Mouse (Mus musculus) retina, postnatal 7 days (tissue): ENCODE data around the gene Dbh.

Source experiments
- DNase-seq: peaks from one replicate; pipeline ENCODE4 v3.0.0-alpha.2; 2012; ENCODE audit warnings: low read depth, low spot score

Gene Dbh

DNA sequence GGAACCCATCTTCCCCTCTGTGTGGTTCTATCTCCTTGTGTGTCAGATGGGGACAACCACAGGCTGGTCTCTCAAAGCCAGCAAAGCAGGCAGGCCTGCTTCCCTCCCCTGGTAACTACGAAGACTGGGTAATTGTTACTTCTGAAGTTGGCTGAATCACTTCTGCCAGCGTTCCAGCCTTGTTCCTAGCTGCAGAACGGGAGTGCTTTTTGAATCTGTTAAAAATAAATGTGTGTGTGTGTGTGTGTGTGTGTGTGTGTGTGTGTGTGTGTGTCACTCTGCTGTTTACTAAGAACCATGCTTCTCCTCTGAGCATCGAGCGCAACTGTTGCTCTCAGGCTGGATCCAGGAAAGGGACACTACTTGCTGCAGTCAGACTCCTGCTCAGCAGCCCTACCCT lies 1.2 kb upstream of the Dbh start:
- no peak for DNase-seq

DNA sequence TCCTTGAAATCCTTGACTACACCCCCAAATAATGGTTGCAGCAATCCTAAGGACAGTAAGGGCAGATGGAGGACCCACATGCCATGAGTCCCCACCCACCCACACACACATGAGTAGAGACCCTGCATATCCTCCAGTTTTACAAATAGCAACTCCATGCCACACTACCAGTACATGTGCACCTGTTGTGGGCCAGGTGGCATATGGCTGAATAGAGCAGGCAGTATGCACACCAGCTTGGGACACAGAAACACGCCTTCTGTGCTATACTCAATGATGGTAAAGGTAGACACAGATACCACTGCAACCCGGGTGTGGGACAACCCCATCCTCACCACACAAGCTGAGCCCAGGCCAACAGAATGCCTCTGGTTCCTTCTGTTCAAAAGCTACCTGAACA lies 1.0 kb downstream of the Dbh start:
- DNase-seq, result no peak

DNA sequence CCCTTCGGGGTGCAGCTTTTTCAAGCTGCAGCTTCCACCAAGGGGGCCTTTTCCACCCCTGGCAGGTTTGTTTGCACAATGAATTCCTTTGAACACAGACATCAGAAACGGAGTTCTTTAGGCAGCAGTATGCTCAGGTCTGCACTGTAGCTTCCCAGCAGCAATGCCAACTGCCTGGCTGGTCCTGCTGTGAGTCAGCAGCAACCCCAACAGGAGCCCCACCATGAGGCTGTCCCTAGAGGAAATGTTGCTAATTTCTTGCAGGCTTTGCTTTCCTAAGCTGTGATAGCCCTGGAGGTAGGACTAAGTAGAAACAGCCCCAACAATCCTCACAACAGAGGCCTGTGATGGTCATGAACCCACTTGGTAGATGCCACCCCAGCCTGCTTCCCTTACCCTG lies 2.0 kb downstream of the Dbh start:
- DNase-seq, result no peak

DNA sequence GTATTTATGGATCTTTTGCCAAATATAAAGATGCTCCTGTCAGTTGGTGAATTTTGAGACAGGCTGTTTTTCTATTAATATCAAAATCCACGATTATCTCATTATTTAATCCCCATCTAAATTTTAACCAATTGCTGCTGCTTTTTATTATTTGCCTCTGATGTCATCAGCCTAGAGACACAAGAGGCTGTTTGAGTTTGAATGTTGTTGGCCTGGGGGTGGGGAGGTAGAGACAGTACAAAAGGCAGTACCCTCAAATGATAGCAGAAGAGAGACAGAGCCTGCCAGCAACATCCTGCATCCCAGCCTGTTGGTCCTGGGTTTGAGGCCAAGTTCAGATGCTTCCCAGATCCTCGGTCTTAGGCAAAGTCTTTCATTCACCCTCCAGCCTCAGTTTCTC lies 9.2 kb downstream of the Dbh start:
- DNase-seq, result no peak

DNA sequence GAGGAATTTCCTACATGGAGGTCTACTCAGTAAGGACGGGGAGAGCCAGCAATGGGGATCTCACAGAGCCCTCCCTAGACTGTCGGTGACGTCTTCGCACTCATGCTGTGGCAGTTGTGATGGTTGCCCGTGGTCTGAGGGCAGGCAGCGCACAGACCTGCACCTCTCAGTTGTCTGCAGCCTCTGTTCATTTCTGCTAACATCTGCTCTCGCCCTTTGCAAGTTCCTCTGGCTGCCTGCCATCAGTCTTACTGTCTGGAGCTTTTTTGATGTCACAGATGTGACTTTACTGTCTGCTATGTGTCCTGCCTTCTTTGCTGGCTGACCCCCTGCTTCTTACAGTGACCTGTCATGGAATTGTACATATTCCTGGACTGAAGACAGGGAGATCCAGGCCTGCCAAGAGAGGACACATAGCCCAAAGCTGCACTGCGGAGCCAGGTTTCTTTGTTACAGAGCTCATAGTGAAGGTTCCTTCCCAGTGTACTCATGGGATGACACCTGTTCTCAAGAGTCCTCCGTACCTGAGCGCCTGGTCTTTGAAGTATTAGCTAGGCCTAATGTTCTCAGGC lies 10.7 kb downstream of the Dbh start:
- no peak for DNase-seq

DNA sequence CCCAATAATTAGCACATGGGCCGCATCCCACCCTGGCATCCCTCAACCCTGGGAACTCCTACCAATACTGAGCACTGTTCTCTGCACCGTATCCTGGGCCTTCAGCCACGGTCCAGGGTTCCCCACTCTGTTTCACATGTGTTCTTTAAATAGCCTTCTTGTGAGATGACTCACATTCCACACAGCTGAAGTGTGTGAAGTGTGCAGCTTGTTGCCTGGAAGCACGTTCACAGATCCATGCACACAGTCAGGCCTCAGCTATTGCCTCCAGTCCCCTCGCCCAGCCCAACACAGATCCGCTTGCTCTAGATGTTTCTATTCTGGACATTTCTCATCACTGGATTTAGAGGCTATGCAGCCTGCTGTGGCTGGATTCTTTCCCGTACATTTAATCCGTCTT lies 14.1 kb downstream of the Dbh start:
- DNase-seq, result no peak

DNA sequence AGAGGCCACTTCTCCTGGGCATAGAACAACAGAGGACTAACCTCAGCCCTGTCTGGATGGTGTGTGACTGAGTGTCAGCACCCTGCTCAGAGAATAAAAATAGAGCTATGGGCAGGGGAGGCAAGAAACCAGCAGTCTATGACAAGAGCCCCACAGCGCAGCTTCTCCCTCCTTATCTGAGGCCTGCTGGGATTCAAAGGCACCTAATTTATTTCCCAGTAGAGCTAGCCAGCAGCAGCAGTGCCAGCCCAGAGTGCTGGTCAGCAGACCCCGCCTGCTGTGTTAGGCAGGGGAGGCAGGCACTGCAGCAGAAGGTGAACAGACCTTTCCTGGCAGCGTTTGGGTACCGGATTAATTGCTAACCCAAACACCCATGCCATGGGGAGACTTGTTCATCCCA lies 16.9 kb downstream of the Dbh start:
- no peak for DNase-seq

DNA sequence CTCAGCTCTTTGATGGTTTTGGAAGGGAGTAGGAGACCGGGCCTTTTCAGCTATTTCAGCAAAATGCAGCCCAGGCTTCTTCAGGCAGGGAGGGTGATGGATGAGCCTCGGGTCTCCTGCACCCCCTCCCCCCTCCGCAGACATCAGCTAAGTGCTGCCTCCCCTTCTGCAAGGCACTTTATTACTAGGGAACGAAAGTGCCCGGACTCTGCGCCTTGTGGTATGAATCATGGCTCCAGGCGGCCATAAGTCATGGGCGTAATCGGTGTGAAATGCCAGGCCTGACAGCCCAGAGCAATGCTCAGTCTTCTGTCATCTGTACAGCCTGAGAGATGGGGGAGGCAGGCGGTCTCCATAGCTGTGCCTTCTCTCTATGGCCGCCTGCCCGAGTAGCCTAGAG lies 18.7 kb downstream of the Dbh start:
- DNase-seq, result no peak

DNA sequence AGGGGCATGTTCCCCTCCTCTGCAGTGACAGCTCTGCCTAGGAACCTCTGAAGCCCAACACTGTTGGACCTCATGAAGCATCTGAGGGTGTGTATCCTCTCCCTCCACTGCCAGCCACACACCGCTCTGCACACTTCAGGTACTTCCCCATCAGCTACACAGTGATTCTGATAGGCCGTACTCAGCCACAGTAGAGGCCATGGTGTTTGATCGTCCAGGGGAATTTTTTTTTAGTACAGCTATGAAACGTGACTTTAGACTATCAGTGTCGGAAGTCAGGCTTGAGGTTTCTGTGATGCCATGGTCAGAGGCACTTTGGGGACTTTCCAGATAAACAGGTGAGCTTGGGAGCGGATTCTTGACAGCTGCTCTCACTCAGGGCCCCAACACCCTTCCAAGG lies 22.5 kb downstream of the Dbh start:
- DNase-seq, result no peak

DNA sequence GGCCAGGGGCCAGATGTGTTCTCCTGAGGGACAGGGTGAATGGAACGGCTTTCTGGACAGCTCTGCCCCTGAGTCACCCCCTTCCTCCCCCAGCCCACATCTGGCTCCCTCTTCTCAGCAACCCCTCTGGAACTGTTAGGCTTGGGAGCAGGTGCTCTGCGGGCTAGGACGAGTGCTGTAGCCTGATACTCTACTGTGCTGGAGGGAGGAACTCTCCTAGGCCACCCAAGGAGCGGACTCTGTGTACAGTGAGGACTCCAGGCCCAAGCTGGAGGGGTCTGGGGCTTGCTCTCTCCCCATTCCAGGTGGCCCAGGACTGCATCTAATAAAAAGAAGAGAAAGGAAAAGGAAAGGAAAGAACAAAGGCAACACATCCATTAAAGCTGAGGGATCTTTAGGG lies 25.0 kb downstream of the Dbh start:
- DNase-seq, result no peak

DNA sequence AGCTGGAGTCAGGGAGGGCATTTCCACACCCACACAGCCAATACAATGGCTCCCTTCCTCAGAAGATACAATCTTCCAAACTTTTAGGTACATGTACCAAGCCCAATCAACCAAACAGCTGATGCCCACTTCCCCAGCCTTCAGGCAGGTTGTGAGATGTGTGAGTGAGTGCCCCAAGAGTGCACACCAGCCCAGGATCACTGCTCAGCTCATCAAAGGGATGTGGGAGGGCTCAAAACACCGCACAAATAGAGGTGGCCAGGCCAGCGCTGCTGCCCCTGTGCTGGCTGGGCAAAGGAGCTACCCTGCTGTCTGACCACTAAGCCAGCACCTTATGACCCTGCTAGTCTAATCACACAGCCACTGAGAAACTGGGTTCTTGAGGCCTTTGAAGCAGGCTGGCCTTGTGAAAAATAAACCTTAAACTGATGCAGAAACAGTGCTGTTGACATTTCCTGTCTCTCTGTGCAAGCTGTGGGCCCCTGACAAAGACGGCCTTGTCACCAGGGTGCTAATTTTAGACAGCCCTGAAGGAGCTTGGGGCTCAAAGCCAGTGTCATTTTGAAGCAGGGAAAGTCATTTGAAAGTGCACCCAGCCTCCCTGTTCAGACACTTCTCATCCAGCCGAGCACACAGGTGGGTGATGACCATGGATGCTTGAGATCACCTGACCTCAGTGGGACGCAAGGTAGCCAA lies 33.7 kb downstream of the Dbh start:
- DNase-seq, result no peak

DNA sequence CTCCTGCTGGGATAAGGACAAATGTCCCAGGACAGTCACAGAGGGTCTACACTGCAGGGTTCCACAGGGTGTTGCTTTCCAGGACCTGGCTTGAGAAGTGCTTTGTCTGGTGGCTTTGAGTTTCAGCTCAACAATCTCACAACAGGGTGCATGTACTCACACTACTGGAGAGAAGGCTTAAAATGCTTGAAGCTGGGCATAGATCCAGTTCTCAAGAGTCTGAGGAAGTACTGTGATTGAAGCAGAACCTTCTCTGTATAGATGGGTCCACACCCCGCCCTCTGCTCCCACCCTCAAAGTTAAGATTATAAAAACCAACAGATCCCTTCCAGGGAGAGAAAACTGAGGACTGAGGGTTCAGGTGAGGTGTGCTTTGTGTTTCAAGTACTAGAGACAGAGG lies 35.6 kb downstream of the Dbh start:
- no peak for DNase-seq

DNA sequence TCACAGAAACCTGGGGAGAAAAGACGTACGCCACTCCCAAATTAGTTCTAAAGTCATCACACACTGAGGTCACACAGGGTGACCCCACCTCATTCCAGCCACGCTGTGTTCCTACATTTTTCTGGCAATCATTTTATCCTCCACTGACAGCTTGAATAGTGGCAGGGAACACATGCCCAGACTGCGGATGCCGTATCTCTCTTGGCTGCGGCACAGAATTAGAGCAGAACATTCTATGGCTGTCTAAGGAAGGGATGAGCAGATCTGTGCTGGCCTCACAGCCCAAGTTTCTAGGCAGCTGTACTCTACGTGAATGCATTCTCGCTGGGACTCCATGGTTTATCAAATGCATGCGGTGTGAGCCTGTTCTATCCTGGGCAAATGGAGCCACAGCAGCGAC lies 40.6 kb downstream of the Dbh start:
- no peak for DNase-seq

DNA sequence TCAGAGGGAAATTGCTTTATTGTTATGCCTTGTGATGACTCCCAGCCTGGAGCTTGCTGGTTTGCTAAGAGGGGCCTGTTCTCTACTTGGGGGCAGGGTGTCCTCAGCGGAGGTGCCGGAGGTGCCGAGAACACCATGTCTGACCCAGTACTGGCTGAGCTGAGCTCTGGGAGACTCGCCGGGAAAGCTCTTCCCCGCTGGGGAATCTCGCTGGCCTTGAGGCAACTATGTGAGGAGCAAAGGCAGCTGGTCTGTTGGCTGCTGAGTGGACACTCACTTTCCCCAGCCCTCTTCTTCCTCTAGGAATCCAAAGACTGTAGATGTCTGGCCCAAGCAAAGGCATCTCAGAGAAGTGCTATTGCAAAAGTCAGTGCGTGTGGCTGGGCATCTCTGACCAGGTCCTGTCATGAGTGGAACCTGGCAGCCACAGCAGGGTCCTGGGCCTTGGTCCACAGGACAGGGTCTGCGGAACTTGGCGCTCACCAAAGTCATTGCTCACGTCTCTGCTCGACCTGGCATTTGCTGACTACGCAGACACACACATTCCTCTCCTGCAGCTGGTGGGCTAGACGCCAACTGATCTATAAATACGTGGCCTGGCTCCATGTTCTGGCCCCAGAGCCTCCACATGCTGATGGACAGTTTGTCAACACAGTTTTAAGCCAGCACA lies 41.2 kb downstream of the Dbh start:
- DNase-seq, result no peak

DNA sequence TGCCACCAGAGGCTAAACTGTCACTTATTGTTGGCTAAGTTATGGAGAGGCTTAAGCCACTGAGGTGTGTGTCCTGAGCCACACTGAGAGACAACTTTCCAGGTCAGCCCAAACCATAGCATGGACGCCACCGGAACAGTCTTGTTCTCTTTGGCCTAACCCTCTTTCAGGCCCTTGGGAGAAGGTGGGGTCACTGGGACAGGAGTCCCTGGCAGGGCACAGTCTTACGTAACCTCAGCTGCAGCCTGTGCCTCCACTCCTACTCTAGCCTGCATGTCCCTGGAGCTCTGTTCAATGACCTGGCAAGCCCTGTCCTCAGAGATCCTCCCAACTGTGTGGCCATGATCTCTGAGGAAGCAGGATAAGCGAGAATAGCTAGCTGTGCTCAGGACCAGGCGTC lies 42.1 kb downstream of the Dbh start:
- no peak for DNase-seq

DNA sequence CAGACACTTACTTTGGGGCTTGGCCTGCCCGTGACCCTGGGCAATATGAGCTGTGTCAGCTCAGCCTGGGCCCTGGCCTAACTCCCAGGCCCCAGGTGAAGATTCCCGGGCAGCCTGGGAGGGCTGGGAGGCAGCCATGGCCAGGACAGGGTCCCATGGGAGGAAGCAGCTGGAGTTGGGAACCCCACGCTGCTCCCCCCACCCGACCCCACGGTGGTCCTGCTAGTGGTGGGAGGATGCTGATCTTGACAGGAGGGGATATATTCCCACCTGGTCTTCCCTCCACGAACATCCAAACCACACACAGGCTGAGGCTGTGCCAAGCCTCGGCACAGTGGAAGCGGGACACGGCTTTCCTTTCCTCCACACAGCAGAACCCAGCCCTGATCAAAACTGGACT lies 44.3 kb downstream of the Dbh start:
- DNase-seq, result no peak

DNA sequence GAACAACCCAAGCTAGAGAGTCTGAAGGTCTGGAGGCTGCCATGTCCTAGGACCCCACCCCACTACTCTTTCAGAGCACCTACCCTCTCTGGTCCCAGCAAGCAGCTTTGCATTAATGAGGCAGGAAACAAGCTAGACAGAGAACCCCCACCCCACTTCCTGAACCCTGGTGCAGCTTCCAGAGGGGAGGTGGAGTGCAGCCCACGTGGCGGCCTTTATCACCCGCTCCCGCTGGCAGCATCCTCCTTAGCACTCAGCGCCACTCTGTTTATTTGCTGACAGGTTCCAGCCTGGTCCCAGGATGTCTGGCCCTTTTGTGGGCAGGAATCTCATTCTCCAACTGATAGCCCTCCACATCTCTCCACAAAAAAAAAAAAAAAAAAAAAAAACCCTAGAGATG lies 44.8 kb downstream of the Dbh start:
- no peak for DNase-seq

DNA sequence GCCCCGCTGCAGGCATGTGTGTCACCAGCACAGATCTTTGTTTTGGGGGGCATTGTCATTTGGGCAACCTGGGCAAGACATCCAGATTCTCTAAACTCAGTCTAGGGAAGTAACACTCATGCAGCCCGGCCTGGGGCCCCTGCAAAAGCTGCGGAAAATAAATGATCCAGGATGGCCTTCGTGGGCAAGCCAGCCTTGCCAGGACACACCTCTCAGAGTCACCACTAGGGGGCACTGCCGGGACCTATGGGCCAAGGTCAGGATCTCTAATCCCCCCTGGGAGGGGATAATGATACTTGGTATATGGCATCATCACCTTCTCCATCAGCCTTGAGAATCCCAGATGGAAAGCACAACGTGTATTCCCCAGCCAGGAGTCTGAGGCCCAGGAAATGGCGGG lies 45.2 kb downstream of the Dbh start:
- DNase-seq, result peak; percentile 33

DNA sequence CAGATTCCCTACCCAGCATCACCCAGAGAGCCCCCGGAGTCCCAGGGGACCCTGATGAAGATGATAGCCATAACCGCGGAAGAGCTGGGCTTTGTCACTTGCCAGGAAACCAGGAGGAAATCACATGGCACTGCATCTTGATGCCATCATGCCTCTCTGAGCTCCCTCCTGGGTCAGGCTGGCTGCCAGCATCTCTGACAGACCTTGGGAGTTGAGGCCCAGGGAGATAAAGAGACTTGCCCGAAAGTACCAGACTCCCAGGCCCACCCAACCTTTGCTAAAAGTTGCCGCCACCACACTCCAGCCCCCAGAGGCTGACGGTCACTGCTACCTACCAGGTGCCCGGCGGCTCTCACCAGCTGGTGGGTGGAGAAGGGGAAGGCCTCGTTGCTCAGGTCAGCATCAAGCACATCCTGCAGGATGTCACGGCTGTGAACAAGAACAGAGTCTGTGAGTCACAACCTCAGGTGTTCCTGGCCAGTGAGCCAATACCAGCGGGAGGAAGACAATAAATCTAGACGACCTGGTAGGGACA lies 45.7 kb downstream of the Dbh start:
- no peak for DNase-seq

DNA sequence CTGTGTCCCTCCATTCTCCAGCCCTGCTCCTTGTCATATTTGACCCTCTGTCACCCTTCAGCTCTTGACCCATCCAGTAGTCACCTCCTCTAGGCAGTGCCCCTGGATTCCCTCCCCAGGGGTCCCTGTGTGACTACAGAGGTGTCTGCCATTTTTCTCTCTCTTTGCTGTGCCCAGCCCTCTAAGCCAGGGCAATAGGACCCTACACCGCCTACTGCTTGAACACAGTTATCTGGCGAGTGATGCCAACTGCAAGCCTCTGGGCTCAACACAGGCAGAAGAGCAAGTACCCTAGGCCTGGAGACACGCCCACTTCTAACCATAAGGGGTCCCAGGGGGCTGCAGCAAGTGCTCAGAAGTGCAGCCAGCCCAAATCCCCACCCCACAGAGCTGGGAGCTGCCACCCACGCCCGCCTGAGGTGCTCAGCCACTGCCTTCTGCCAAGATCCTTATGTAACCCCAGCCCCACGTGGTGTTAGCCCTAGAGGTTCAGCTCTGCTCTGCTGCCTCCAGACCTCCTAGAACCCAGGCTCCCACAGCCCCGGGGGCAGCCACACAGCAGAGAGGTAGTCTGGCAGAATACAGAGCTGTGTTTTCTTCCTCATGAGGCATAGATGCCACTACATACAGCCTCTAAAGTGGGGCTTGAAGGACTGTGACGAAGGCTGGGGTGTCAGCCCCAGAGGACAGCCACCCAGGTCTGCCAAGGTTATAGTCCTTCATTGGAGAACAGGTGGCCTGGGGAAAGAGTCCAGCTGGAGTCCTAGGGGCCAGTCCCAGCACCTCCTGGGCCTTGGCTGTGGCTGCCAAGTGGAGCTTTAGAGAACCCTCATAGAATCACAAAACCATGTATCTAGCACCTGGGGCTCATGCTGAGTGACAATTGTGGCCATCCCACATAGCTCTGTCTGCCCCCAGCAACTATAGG lies 47.2 kb downstream of the Dbh start:
- DNase-seq, result no peak

DNA sequence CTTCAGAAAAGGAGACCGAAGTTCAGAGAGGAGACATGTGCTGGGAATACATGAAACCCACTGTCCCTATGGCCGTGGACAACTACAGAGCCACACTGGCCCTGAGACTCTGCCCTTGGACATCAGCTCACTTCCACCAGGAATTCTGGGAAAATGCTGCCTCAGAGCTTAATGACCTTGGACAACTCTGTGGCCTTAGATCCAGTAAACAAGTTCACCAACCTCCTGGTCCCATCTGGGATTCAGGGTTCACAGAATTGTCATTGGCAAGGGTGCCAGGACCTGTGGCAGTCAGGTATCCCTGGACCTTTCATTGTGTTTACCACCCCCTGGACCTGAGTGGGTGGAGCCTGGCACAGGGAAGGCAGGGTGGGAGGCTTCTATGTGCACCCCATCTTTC lies 50.5 kb downstream of the Dbh start:
- DNase-seq, result no peak

DNA sequence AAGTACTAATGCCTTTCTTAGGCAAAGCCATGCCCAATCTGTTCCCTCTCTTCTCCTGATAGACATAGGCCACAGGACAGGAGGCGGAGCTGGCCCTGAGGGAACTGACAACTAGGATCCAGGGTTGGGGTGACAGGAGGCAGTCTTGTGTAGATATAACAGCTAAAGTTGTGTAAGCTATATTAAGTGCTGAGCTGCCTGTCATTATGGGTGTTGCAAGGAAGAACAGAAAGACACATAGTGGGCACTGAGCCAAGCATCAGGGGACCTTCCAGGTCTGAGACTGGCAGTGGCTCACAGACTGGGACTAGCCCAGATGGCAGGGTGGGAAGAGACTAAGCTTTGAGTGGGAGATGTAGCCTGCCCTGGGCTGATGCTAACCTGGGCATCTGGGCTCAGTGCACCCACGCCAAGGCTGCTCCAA lies 53.1 kb downstream of the Dbh start:
- no peak for DNase-seq
